Mouse (Mus musculus) lung, postnatal 36 days (tissue): Measurements from ENCODE around the gene Gdf7.

Experiments used
- DNase-seq: peaks from one replicate; pipeline ENCODE4 v3.0.0; 2022; ENCODE audit warnings: mixed read lengths

Gene Gdf7

GRCm38 (mm10) chr12:8301841-8302431 lies at the start of gene Gdf7:
Gene Gdf7, minus strand, starts transcription at chr12:8301954.
- no peak for DNase-seq

- peak; percentile 91 for DNase-seq
These were observed 49.5 kb upstream of the Gdf7 start for GRCm38 (mm10) chr12:8351025-8351903.

- DNase-seq, result peak; percentile 89
These were observed 47.2 kb upstream of the Gdf7 start for GRCm38 (mm10) chr12:8348733-8349513.

GRCm38 (mm10) chr12:8347746-8348462 lies 46.1 kb upstream of the Gdf7 start:
- no peak for DNase-seq

- no peak for DNase-seq
These were observed 43.8 kb upstream of the Gdf7 start for GRCm38 (mm10) chr12:8345539-8345938.

- peak; percentile 87 for DNase-seq
These were observed 43.1 kb upstream of the Gdf7 start for GRCm38 (mm10) chr12:8344897-8345296.

GRCm38 (mm10) chr12:8343381-8343780 lies 41.6 kb upstream of the Gdf7 start:
- DNase-seq, result no peak

- no peak for DNase-seq
These were observed 39.3 kb upstream of the Gdf7 start for GRCm38 (mm10) chr12:8341008-8341407.

GRCm38 (mm10) chr12:8339591-8340319 lies 38.0 kb upstream of the Gdf7 start:
- peak; percentile 53 for DNase-seq

GRCm38 (mm10) chr12:8338918-8339317 lies 37.2 kb upstream of the Gdf7 start:
- DNase-seq, result no peak

- no peak for DNase-seq
These were observed 36.7 kb upstream of the Gdf7 start for GRCm38 (mm10) chr12:8338491-8338890.

GRCm38 (mm10) chr12:8337286-8338060 lies 35.7 kb upstream of the Gdf7 start:
- no peak for DNase-seq

- no peak for DNase-seq
These were observed 35.0 kb upstream of the Gdf7 start for GRCm38 (mm10) chr12:8336601-8337285.

GRCm38 (mm10) chr12:8335503-8335902 lies 33.7 kb upstream of the Gdf7 start:
- no peak for DNase-seq

- no peak for DNase-seq
These were observed 32.5 kb upstream of the Gdf7 start for GRCm38 (mm10) chr12:8334261-8334660.

- no peak for DNase-seq
These were observed 31.9 kb upstream of the Gdf7 start for GRCm38 (mm10) chr12:8333617-8334016.

- DNase-seq, result no peak
These were observed 30.4 kb upstream of the Gdf7 start for GRCm38 (mm10) chr12:8332174-8332542.

- peak; percentile 58 for DNase-seq
These were observed 29.9 kb upstream of the Gdf7 start for GRCm38 (mm10) chr12:8331489-8332173.

GRCm38 (mm10) chr12:8329236-8329635 lies 27.5 kb upstream of the Gdf7 start:
- no peak for DNase-seq

GRCm38 (mm10) chr12:8327675-8328053 lies 25.9 kb upstream of the Gdf7 start:
- no peak for DNase-seq
